Mouse (Mus musculus) brain, embryonic 18.5 days (tissue): ENCODE measurements at regions not wholly inside any gene's neighbourhood (a gene's known extent, or its start where the extent isn't known, plus 50 kb on each side); places are given as distances from the start of the nearest gene placed in this dataset.

ENCODE experiments used
- DNase-seq: peaks from one replicate; pipeline ENCODE4 v3.0.0-alpha.2; 2012; ENCODE audit warnings: low read depth, low spot score

- no peak for DNase-seq
Measured at GRCm38 (mm10) chr8:79587258-79587657, 52.2 kb upstream of the Otud4 start.

- DNase-seq = peak; percentile 45
Measured at GRCm38 (mm10) chr8:79584966-79585365, 54.5 kb upstream of the Otud4 start.

- DNase-seq = no peak
Measured at GRCm38 (mm10) chr8:79583326-79583725, 56.1 kb upstream of the Otud4 start.

- DNase-seq = no peak
Measured at GRCm38 (mm10) chr8:79582195-79582594, 57.2 kb upstream of the Otud4 start.

GRCm38 (mm10) chr8:79576086-79576485 is 63.3 kb upstream of the Otud4 start:
- DNase-seq = no peak

GRCm38 (mm10) chr8:79575175-79575734 is 64.2 kb upstream of the Otud4 start:
- no peak for DNase-seq

GRCm38 (mm10) chr8:79573491-79573890 is 65.9 kb upstream of the Otud4 start:
- DNase-seq = no peak

GRCm38 (mm10) chr8:79572526-79572925 is 66.9 kb upstream of the Otud4 start:
- no peak for DNase-seq

- DNase-seq = no peak
Measured at GRCm38 (mm10) chr8:79563101-79563500, 76.3 kb upstream of the Otud4 start.

- no peak for DNase-seq
Measured at GRCm38 (mm10) chr8:79562669-79563068, 76.7 kb upstream of the Otud4 start.

- no peak for DNase-seq
Measured at GRCm38 (mm10) chr8:79562071-79562581, 77.3 kb upstream of the Otud4 start.

GRCm38 (mm10) chr8:79561269-79562063 is 78.0 kb upstream of the Otud4 start:
- DNase-seq = no peak

GRCm38 (mm10) chr8:79559516-79559915 is 79.9 kb upstream of the Otud4 start:
- no peak for DNase-seq

GRCm38 (mm10) chr8:79554311-79554710 is 85.1 kb upstream of the Otud4 start:
- DNase-seq = no peak

- no peak for DNase-seq
Measured at GRCm38 (mm10) chr8:79550151-79550550, 89.3 kb upstream of the Otud4 start.

- DNase-seq = no peak
Measured at GRCm38 (mm10) chr8:79548156-79548555, 91.3 kb upstream of the Otud4 start.

- no peak for DNase-seq
Measured at GRCm38 (mm10) chr8:79545866-79546373, 93.5 kb upstream of the Otud4 start.

- DNase-seq = no peak
Measured at GRCm38 (mm10) chr8:79542461-79542860, 97.0 kb upstream of the Otud4 start.

- no peak for DNase-seq
Measured at GRCm38 (mm10) chr8:79540053-79540452, 99.4 kb upstream of the Otud4 start.

GRCm38 (mm10) chr8:79534271-79534889 is 105.0 kb upstream of the Otud4 start:
- DNase-seq = no peak

- no peak for DNase-seq
Measured at GRCm38 (mm10) chr8:79529556-79529955, 109.9 kb upstream of the Otud4 start.

- no peak for DNase-seq
Measured at GRCm38 (mm10) chr8:79522040-79522439, 117.4 kb upstream of the Otud4 start.
